Mouse (Mus musculus) lung, embryonic 16.5 days (tissue): ENCODE data around the gene Cacna1h. TPM values are rescaled to one million over a fixed set of nuclear protein-coding genes. Genes with fewer than 3 reads are reported as not detected.

Experiments
- ATAC-seq: fragments of 200-750 bp; cut with Nextera tagmentation; 2 replicates; pipeline ENCODE4 v1.8.0; 2017; ENCODE audit warnings: low read depth, mild to moderate bottlenecking, moderate library complexity
- H3K27ac ChIP-seq: fragments of 300-500 bp; sonication (generic); 2 replicates; pipeline ENCODE4 v1.5.1; 2014; ENCODE audit warnings: mild to moderate bottlenecking, control low read depth, low read length
- H3K27me3 ChIP-seq: fragments of 300-500 bp; sonication (generic); 2 replicates; pipeline ENCODE4 v1.6.1; 2014; ENCODE audit warnings: low read depth, low read length, mixed read lengths; ENCODE audit not compliant: control insufficient read depth, insufficient read depth
- H3K36me3 ChIP-seq: fragments of 300-500 bp; sonication (generic); 2 replicates; pipeline ENCODE4 v1.6.1; 2014; ENCODE audit warnings: low read length; ENCODE audit not compliant: control insufficient read depth, insufficient read depth
- H3K4me1 ChIP-seq: fragments of 300-500 bp; sonication (generic); replicated peaks from 2 replicates; pipeline ENCODE4 v1.6.1; 2014; ENCODE audit warnings: low read length, mixed read lengths; ENCODE audit not compliant: control insufficient read depth, insufficient read depth
- H3K4me2 ChIP-seq: fragments of 300-500 bp; sonication (generic); 2 replicates; pipeline ENCODE4 v1.6.1; 2014; ENCODE audit warnings: low read depth, low read length, control low read depth
- H3K4me3 ChIP-seq: fragments of 300-500 bp; sonication (generic); 2 replicates; pipeline ENCODE4 v1.5.1; 2014; ENCODE audit warnings: mild to moderate bottlenecking, low read length, control low read depth
- H3K9ac ChIP-seq: fragments of 300-500 bp; sonication (generic); 2 replicates; pipeline ENCODE4 v1.6.1; 2014; ENCODE audit warnings: low read length, control low read depth
- H3K9me3 ChIP-seq: fragments of 300-500 bp; sonication (generic); 2 replicates; pipeline ENCODE4 v1.6.1; 2016; ENCODE audit warnings: low read length; ENCODE audit not compliant: control insufficient read depth
- WGBS: fragments of 180-500 bp; shearing (Covaris S2); extraction: QIAGEN DNeasy Blood & Tissue Kit; methylation state at CpG from one replicate; pipeline ENCODE4 v1.1.7; 2014; 5-methylcytosine and 5-hydroxymethylcytosine counted together
- polyA plus RNA-seq: library from polyadenylated mRNA; unstranded; fragments of >200 nt; fragmentation: Nextera tagmentation; extraction: Ambion mirVana; gene quantifications from 2 replicates; pipeline ENCODE4 v1.2.1, GENCODE M21; 2015

The Cacna1h gene
- polyA plus RNA-seq, 1 experiment from 2014 or later = 2.0 TPM

DNA sequence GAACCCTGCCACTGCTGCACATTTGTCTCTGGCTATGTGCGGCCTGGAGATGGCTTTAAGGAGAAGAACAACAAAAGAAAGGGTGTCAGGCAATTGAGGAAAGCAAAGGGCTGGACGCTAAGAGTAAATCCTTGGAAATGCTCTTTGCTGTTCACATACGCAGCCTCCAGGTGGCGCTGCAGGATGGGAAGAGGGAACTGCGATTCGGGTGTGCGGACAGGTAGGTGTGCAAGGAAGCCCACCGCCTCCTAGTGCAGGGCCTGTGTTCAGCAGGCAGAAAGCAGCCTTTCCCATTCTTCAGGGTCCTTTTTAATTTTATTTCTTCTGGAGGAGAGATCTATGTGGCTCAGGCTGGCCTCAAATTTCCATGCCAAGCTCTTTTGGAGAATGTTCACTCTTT lies 99.6 kb downstream of the Cacna1h start:
- H3K9ac ChIP-seq = no peak overlapping the region
- H3K36me3 ChIP-seq = no peaks in the 10 kb centered on the region
- H3K4me2 ChIP-seq = no peak overlapping the region
- no peaks in the 10 kb centered on the region for H3K4me1 ChIP-seq
- 2% methylated on average over 8 of the region's 8 CpGs for WGBS
- no peaks in the 10 kb centered on the region for H3K9me3 ChIP-seq
- no peaks in the 10 kb centered on the region for H3K27me3 ChIP-seq
- no peak overlapping the region for H3K27ac ChIP-seq
- ATAC-seq = no peak
- no peak overlapping the region for H3K4me3 ChIP-seq

GRCm38 (mm10) chr17:25332321-25332720 lies 101.3 kb downstream of the Cacna1h start:
- H3K9me3 ChIP-seq = no peaks in the 10 kb centered on the region
- H3K27ac ChIP-seq = no peak overlapping the region
- no peak overlapping the region for H3K9ac ChIP-seq
- H3K4me2 ChIP-seq = no peak overlapping the region
- H3K4me3 ChIP-seq = no peak overlapping the region
- ATAC-seq = no peak
- no peaks in the 10 kb centered on the region for H3K36me3 ChIP-seq
- no peaks in the 10 kb centered on the region for H3K27me3 ChIP-seq
- no peaks in the 10 kb centered on the region for H3K4me1 ChIP-seq
- WGBS = 60% methylated on average over 9 of the region's 9 CpGs

Other genes with a start within 250 kb of the Cacna1h start
- 28.9 and 30.9 TPM in 2 replicates for gene BC003965, start 249.2 kb downstream of the Cacna1h start, polyA plus RNA-seq
- gene Unkl, start 245.4 kb downstream of the Cacna1h start, polyA plus RNA-seq = 10.7 and 10.8 TPM in 2 replicates
- 48.3 and 51.2 TPM in 2 replicates for gene Gnptg, start 193.7 kb downstream of the Cacna1h start, polyA plus RNA-seq
- gene Tsr3, start 193.6 kb downstream of the Cacna1h start, polyA plus RNA-seq = 43.4 and 43.6 TPM in 2 replicates
- 1.3 and 1.6 TPM in 2 replicates for gene Baiap3, start 177.4 kb downstream of the Cacna1h start, polyA plus RNA-seq
- 625 and 662 TPM in 2 replicates for gene Ube2i, start 159.2 kb downstream of the Cacna1h start, polyA plus RNA-seq
- gene Prss34, start 135.4 kb downstream of the Cacna1h start, polyA plus RNA-seq = 0.80 and 0.82 TPM in 2 replicates
- gene Prss28, start 125.1 kb downstream of the Cacna1h start, polyA plus RNA-seq = not detected in 2 replicates
- gene Prss29, start 115.1 kb downstream of the Cacna1h start, polyA plus RNA-seq = not detected in 2 replicates
- 0.26 and 0.54 TPM in 2 replicates for gene Tpsab1, start 88.2 kb downstream of the Cacna1h start, polyA plus RNA-seq
- 6.1 and 11.1 TPM in 2 replicates for gene Tpsb2, start 67.5 kb downstream of the Cacna1h start, polyA plus RNA-seq
- 0.31 and 0.43 TPM in 2 replicates for gene Tpsg1, start 64.5 kb downstream of the Cacna1h start, polyA plus RNA-seq
- 5.8 and 7.4 TPM in 2 replicates for gene Tekt4, start 20.8 kb upstream of the Cacna1h start, polyA plus RNA-seq
- 0.11 and 0.21 TPM in 2 replicates for gene Sstr5, start 63.5 kb upstream of the Cacna1h start, polyA plus RNA-seq
- 0.50 and 0.52 TPM in 2 replicates for gene Sox8, start 136.9 kb upstream of the Cacna1h start, polyA plus RNA-seq
- 26.9 TPM in 2 replicates for gene Lmf1, start 145.3 kb upstream of the Cacna1h start, polyA plus RNA-seq